Mouse (Mus musculus) small intestine, adult 2 months (tissue): ENCODE results near the gene Nostrin.

Experiments used
- CTCF ChIP-seq: fragments of 200-500 bp; IDR thresholded peaks from 2 replicates; pipeline ENCODE4 v1.5.1; 2012; ENCODE audit warnings: low read depth, mild to moderate bottlenecking, control low read depth, inconsistent platforms, low read length, moderate library complexity, mixed read lengths; ENCODE audit not compliant: insufficient replicate concordance, insufficient read length; ENCODE audit errors: extremely low read depth
- POLR2A ChIP-seq: fragments of 200-500 bp; IDR thresholded peaks from 2 replicates; pipeline ENCODE4 v1.6.1; 2012; ENCODE audit warnings: low read depth, mild to moderate bottlenecking, control low read depth, inconsistent platforms, low read length, moderate library complexity

DNA sequence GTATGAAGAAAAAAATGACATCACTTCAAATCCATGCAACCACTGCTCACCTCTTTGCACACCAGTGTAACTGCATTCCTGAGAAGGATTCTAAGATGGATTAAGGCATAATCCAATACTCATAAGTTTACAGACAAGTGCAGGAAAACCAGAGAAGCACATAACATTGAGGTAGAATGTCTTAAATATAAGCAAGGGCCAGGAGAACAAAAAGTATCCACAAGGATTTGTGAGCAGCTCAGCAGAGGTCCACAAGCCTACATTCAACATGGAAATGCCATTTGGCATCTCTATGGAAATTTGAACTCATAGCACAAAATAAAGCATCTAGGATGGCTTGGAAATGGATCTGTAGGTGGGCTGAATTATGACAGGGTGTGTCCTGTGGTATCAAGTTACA lies 39.8 kb upstream of the Nostrin start:
- no peak for TF ChIP-seq CTCF
- no peak for TF ChIP-seq POLR2A
